Mouse (Mus musculus) T-helper 2 cell (primary cell): Measurements from ENCODE around the gene Gtf2f1.

Source experiments
- in situ Hi-C: fragments of 300-600 bp; cut with MboI, MseI; formaldehyde crosslinking; loops from one replicate; pipeline ENCODE4 v1.15.1; 2025; ENCODE audit warnings: high pct_unique_total_duplicates

The Gtf2f1 gene

GRCm38 (mm10) chr17:57007137-57007905 is 3.8 kb downstream of the Gtf2f1 start:
- in situ Hi-C loops: no loop called here

- in situ Hi-C loops: no loop called here
Observed at GRCm38 (mm10) chr17:57003994-57004393, 7.1 kb downstream of the Gtf2f1 start.

DNA sequence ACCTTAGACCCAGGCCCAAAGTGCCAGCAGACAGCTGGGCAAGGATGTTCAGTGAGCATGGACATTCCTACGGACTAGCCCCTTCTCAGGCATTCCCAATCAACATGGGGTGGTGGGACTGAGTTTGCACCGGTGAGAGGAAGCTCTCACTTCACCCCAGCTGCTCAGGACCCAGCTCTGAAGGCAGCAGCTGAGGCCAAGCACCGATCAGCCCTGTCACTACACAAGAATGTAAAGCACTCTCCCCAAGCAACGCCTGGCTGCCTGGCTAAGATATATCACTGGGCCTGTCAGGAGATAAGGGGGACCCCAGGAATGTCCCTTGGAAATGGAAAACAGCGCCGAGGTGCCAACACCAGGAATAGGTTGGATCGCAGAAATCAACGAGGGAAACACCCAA is 9.9 kb downstream of the Gtf2f1 start:
- in situ Hi-C loops: no loop called here

- in situ Hi-C loops: loop anchor here (5.0 kb wide), 2 partner anchors 32 to 332 kb away; partner anchors contain the start of gene Khsrp
Observed at GRCm38 (mm10) chr17:56999968-57000609, 11.0 kb downstream of the Gtf2f1 start, which contains the start of gene Pspn. TSS of gene Pspn (minus strand) at chr17:57000018.

DNA sequence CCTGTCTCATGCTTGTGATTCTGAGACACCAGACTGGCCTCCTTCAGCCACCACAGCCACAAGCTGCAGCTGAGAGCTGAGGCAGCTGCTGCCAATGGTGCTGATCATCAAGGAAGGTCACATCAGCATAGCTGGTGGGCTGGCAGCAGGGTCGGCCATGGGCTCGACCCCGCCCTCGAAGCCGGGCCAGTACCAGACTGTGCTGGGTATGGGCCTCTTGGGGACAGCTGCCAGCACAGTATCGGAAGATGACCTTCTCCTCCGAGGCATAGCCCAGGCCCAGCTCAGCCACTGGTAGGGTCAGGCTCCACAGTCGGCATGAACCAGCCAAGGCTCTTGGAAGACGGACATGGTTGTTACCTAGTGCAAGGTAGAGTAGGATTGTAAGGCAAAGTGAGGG is 11.7 kb downstream of the Gtf2f1 start:
- in situ Hi-C loops: loop anchor here (5.0 kb wide), 2 partner anchors 33 to 333 kb away; partner anchors contain the start of gene Khsrp

DNA sequence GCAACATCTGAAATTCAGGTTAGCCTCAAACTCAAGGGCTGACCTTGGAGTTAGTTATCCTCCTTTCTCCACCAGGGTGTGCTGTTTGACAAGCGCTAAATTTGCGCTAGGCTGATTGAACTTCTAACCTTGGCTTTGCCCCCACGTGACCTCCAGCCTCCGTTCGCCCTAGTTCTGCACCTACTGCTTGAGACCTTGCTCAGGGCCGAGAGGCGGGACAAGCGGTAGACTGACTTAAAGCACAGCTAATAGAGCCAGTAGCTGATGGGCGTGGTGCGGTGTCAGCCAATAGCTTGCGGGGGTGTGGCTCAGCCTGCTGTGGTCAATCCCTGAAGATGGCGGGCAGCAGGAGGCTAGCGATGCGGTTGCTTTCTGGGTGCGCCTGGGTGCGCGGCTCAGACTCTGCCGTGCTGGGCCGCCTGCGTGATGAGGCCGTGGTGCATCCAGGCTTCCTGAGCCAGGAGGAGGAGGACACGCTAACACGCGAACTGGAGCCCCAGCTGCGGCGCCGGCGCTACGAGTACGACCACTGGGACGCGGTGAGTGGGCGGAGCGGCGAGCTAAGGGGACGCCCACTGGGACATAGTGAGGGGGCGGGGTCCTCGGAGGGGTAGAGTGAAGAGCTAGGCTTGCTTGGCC is 13.9 kb downstream of the Gtf2f1 start, which contains the start of gene Alkbh7:
Gene Alkbh7 (plus strand): TSS at position 311 of the 639 bp plus-strand sequence.
- in situ Hi-C loops: loop anchor here (5.0 kb wide), 2 partner anchors 35 to 335 kb away; partner anchors contain the start of gene Khsrp

DNA sequence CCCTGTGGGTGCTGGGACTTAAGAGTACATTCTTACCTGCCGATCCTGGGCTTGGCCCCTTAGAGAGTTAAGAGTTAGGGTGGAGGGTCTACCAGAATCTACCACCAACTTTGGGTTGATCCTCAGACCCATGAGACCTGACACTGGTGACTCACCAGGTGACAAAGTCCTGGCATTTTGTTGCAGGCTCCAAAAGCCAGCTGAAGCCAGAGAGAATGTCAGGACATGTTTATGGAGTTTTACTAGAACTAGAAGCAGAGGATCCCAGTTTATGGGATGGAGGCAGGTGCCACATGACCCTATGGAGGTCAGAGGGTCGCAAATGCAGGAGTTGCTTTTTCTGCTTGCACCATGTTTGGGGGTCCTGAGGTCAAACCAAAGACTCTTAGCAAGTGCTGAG is 14.6 kb downstream of the Gtf2f1 start:
- in situ Hi-C loops: loop anchor here (5.0 kb wide), 2 partner anchors 36 to 336 kb away; partner anchors contain the start of gene Khsrp

GRCm38 (mm10) chr17:56995046-56995445 is 16.0 kb downstream of the Gtf2f1 start:
- in situ Hi-C loops: loop anchor here (5.0 kb wide), 2 partner anchors 37 to 337 kb away; partner anchors contain the start of gene Khsrp

DNA sequence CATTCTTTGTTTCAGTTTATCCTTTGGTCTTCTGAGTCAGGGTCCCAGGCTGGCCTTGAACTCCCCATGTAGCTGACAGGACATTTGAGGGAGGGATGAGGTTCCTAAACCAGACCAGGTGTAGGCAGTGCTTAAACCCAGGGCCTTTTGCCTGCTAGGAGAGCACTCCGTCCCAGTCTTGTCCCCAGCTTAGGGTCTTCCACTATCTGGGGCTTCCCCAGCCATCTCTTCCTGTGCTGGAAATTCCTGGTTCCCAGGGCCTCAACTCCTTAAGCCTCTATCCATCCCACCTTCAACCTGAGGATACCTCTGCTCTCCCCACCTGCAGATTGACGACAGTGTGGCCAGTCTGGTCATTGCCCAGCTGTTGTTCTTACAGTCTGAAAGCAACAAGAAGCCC is 20.1 kb downstream of the Gtf2f1 start:
- in situ Hi-C loops: no loop called here

- in situ Hi-C loops: no loop called here
Observed at GRCm38 (mm10) chr17:56990115-56990746, 20.9 kb downstream of the Gtf2f1 start, which contains the start of gene Clpp. TSS of gene Clpp (plus strand) at chr17:56990305.

DNA sequence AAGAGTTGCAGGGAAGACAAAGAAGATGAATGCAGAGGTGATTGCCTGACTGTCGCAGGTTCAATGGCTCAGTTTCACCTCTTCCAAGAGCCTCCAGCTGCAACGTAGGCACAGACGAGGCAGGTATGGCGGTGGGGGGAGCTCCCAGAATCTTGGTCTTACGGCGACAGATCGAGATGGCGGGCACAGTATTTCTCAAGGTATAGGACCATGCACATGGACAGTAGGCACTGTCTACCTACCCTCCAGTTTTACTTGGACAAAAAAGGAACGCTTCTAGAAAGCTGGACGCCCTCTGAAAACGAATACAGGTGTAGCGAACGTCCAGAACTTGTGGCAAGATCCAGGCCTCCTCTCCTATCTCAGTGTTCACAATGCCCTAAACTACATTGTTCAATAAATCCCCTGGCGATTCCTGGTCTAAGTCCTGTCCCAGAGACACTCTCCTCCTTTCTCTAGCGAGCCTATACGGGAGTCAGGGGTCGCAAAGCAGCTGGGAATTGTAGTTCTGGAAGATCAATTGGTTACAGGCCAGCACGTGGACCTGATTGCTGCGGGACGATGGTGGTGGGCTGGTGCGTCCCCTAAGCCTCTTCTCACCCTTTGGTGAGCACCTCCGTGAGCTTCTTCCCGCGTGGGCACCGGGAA is 21.5 kb downstream of the Gtf2f1 start:
- in situ Hi-C loops: no loop called here

- in situ Hi-C loops: no loop called here
Observed at GRCm38 (mm10) chr17:56988921-56989430, 22.1 kb downstream of the Gtf2f1 start.

- in situ Hi-C loops: no loop called here
Observed at GRCm38 (mm10) chr17:56988441-56988840, 22.6 kb downstream of the Gtf2f1 start.

DNA sequence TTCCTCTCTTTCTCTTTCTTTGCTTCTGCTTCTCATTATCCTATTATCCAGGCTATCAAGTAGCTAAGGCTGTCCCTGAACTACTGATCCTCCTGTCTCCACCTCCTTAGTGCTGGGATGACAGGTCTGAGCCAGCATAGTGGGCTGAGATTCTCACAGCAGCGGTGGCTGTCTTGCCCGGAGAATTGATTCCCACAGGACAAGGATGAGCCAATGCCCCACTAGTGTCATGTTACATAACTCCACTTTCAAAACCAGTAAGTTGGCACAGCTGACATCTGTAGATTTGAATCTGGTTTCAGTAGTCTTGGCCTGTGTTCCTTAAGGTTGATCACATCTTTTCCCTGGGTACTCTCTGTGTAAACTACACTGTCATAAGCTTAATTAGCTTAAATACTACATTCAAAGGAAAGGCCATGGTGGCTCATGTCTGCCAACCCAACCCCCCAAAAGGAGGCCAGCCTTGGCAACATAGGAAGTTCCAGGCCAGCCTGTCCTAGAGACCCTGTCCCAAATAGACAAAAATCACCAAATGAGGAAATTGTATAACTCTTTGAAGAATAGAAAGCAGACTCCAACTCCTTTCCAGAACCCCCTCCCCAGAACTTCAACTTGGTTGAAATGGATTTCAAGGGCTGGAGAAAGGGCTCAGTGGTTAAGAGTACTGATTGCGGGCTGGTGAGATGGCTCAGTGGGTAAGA is 24.8 kb downstream of the Gtf2f1 start:
- in situ Hi-C loops: no loop called here

GRCm38 (mm10) chr17:56985656-56986055 is 25.4 kb downstream of the Gtf2f1 start:
- in situ Hi-C loops: no loop called here

GRCm38 (mm10) chr17:56984886-56985285 is 26.2 kb downstream of the Gtf2f1 start:
- in situ Hi-C loops: no loop called here

GRCm38 (mm10) chr17:56982013-56982412 is 29.1 kb downstream of the Gtf2f1 start, which contains the start of gene Acer1:
TSS of gene Acer1 (minus strand) at chr17:56982126.
- in situ Hi-C loops: no loop called here

DNA sequence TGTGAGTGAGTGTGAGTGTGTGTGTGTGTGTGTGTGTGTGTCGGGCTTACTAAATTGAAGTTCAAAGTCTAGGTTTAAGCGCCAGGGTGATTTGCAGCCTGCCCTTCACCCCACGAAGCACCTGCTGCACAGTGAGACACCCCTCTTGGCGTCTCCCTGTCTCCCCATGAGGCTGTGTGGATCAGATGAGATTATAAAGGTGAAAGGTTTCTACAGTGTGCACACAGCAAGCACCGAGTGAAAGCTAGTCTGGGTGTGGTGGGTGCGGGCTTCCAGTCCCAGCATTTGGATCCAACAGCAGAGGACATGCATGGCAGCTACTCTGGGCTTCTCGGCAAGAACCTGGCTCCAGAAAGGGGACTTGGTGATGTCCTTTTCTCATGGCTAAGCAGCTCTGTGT is 30.0 kb downstream of the Gtf2f1 start:
- in situ Hi-C loops: no loop called here

- in situ Hi-C loops: no loop called here
Observed at GRCm38 (mm10) chr17:56979524-56979923, 31.6 kb downstream of the Gtf2f1 start.
